Comparison of ENCODE assay signal across 7 mouse cellular contexts in the genomic region with DNA sequence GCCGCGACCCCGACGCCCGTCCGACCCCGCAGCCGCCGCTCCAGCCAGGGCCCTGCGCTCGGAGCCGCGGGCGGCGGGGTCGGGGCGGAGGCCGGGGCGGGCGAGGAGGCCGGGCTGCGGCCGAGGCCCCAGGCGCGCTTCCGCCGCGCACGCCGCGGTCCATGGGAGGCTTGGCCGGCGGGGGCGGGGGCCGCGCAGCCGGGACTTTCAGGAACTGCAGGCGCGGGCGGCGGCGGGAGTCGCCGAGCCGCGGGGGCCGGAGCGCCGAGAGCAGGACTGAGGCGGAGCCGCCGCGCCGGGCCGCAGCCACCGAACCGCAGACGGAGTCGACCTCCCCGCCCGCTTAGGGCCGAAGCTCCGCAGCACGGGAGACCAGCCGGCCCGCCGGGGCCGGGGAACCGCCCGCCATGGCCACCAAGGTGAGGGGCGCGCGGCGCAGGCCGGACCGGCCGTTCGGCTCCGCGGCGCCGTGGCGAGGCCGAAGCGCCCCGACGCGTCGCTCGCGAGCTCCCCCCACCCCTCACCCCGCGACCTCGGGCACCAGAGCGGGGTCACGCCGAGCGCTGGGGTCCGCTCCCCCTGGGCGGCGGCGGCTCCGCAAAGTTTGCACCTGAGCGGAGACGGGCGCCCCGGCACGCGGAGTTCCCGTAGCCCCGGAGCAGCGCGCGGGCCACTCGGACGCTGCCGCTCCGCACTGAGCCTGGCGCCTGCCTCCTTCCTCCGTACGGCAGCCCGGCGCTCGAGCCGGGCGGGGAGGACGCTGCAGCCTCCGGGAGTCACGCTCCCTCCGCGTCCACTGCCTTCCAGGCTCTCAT. TPM values are rescaled to one million over a fixed set of nuclear protein-coding genes. Genes with fewer than 3 reads are reported as not detected.
DNase-seq lines count a peak whose midpoint lies in the region; ATAC-seq and TF ChIP-seq lines count a peak whose summit lies in the region.

Gene Snx9 (plus strand): TSS at position 202 of the 815 bp plus-strand sequence.

- no peaks in the 10 kb centered on the region for H3K9me3 ChIP-seq in intestine, embryonic 16.5 days (ENCODE audit: control insufficient read depth, low read length)
- H3K9me3 ChIP-seq in limb, embryonic 10.5 days (replicated peaks) = no peaks in the 10 kb centered on the region
- no peaks in the 10 kb centered on the region for H3K9me3 ChIP-seq in midbrain, embryonic 11.5 days (ENCODE audit: control insufficient read depth, low read length)

- H3K27me3 ChIP-seq in intestine, embryonic 16.5 days (replicated peaks; ENCODE audit: control insufficient read depth, insufficient read depth, low read length) = no peaks in the 10 kb centered on the region
- H3K27me3 ChIP-seq in limb, embryonic 10.5 days (ENCODE audit: low read depth, poor library complexity, severe bottlenecking) = no peaks in the 10 kb centered on the region
- no peaks in the 10 kb centered on the region for H3K27me3 ChIP-seq in midbrain, embryonic 11.5 days (ENCODE audit: control insufficient read depth, insufficient read depth, low read length)
- H3K27me3 ChIP-seq in small intestine, adult 2 months (ENCODE audit: control insufficient read depth, insufficient read depth, low read length) = no peaks in the 10 kb centered on the region

- H3K4me1 ChIP-seq in intestine, embryonic 16.5 days (ENCODE audit: control insufficient read depth, insufficient read depth, low read length) = peaks cover 27% of the 10 kb centered on the region
- peaks cover 33% of the 10 kb centered on the region for H3K4me1 ChIP-seq in limb, embryonic 10.5 days
- H3K4me1 ChIP-seq in midbrain, embryonic 11.5 days (ENCODE audit: control insufficient read depth, insufficient read depth, low read length) = peaks cover 9% of the 10 kb centered on the region
- H3K4me1 ChIP-seq in small intestine, adult 2 months (ENCODE audit: control insufficient read depth, insufficient read depth, insufficient read length, low read length) = peaks cover 21% of the 10 kb centered on the region

- TF ChIP-seq CTCF in small intestine, adult 2 months (IDR thresholded peaks at IDR 0.05; ENCODE audit: extremely low read depth, insufficient read length, insufficient replicate concordance, low read depth, low read length) = no peak

- H3K27ac ChIP-seq in intestine, embryonic 16.5 days (ENCODE audit: low read length) = peak within 1 kb of the TSS; percentile 99
- peak within 1 kb of the TSS; percentile 100 for H3K27ac ChIP-seq in limb, embryonic 10.5 days
- peak within 1 kb of the TSS; percentile 94 for H3K27ac ChIP-seq in midbrain, embryonic 11.5 days (ENCODE audit: low read depth, low read length)
- peak within 1 kb of the TSS; percentile 98 for H3K27ac ChIP-seq in small intestine, adult 2 months (ENCODE audit: insufficient read depth, low read depth, low read length)

- WGBS in intestine, embryonic 16.5 days = under 1% methylated on average over 109 of the region's 131 CpGs
- under 1% methylated on average over 125 of the region's 131 CpGs for WGBS in limb, embryonic 10.5 days
- WGBS in midbrain, embryonic 11.5 days = under 1% methylated on average over 103 of the region's 131 CpGs
- WGBS in small intestine, adult 2 months = under 1% methylated on average over 123 of the region's 131 CpGs

- peak; percentile 82 to 94 for DNase-seq in adrenal gland, adult (ENCODE audit: inconsistent age in 2 of 2, low spot score in 1 of 2)
- DNase-seq in embryo, embryonic 11 days = peak; percentile 88
- no peak for DNase-seq in gonadal fat pad, adult 2 months (ENCODE audit: low read depth)
- DNase-seq in limb, embryonic 10.5 days (ENCODE audit: low spot score) = peak; percentile 81
- DNase-seq in midbrain, embryonic 11.5 days (ENCODE audit: low spot score, missing footprints) = peak; percentile 97

- H3K4me2 ChIP-seq in intestine, embryonic 16.5 days (ENCODE audit: low read depth, low read length) = peak within 1 kb of the TSS; percentile 68
- H3K4me2 ChIP-seq in midbrain, embryonic 11.5 days = peak within 1 kb of the TSS; percentile 69

- peak within 1 kb of the TSS; percentile 99 for H3K9ac ChIP-seq in intestine, embryonic 16.5 days (ENCODE audit: low read depth, low read length)
- peak within 1 kb of the TSS; percentile 98 for H3K9ac ChIP-seq in midbrain, embryonic 11.5 days (ENCODE audit: low read length)

- peak; percentile 85 for ATAC-seq in intestine, embryonic 16.5 days
- ATAC-seq in midbrain, embryonic 11.5 days (ENCODE audit: low FRiP score) = peak; percentile 90

- no peaks in the 10 kb centered on the region for H3K36me3 ChIP-seq in intestine, embryonic 16.5 days (ENCODE audit: control insufficient read depth, insufficient read depth, low read length)
- no peaks in the 10 kb centered on the region for H3K36me3 ChIP-seq in limb, embryonic 10.5 days
- H3K36me3 ChIP-seq in midbrain, embryonic 11.5 days (ENCODE audit: control insufficient read depth, insufficient read depth, low read length) = no peaks in the 10 kb centered on the region
- no peaks in the 10 kb centered on the region for H3K36me3 ChIP-seq in small intestine, adult 2 months (ENCODE audit: control insufficient read depth, insufficient read depth, low read length)

- peak; percentile 62; the same call in 1 of the 2 replicates for TF ChIP-seq POLR2A in small intestine, adult 2 months (IDR thresholded peaks at IDR 0.05; ENCODE audit: low read depth, low read length)

- peak within 1 kb of the TSS; percentile 88 for H3K4me3 ChIP-seq in intestine, embryonic 16.5 days (ENCODE audit: low read length)
- peak within 1 kb of the TSS; percentile 74 for H3K4me3 ChIP-seq in limb, embryonic 10.5 days
- H3K4me3 ChIP-seq in midbrain, embryonic 11.5 days (ENCODE audit: low read depth, low read length) = peak within 1 kb of the TSS; percentile 76
- peak within 1 kb of the TSS; percentile 74 for H3K4me3 ChIP-seq in small intestine, adult 2 months (ENCODE audit: low read depth, low read length)

RNA-seq across cellular contexts. Expression of gene Snx9, which starts in this region (rescaled TPM):
- polyA plus RNA-seq in gonadal fat pad, adult 2 months (2012; rRNA removed) = 34.1 and 42.3 TPM in 2 replicates
- polyA plus RNA-seq in intestine, embryonic 16.5 days (2015; fragmentation: Nextera tagmentation; extraction: Ambion mirVana) = 52.6 and 61.6 TPM in 2 replicates
- polyA plus RNA-seq in limb, embryonic 10.5 days (2016; fragmentation: Nextera tagmentation; extraction: Ambion mirVana) = 18.4 and 19.4 TPM in 2 replicates
- polyA plus RNA-seq in midbrain, embryonic 11.5 days (2014; fragmentation: Nextera tagmentation; extraction: Ambion mirVana) = 16.7 and 21.7 TPM in 2 replicates
- polyA plus RNA-seq in small intestine, adult 2 months (2012; rRNA removed) = 28.0 and 66.3 TPM in 2 replicates
